Mouse (Mus musculus): ENCODE measurements at regions not wholly inside any gene's neighbourhood (a gene's known extent, or its start where the extent isn't known, plus 50 kb on each side); places are given as distances from the start of the nearest gene placed in this dataset.

DNA sequence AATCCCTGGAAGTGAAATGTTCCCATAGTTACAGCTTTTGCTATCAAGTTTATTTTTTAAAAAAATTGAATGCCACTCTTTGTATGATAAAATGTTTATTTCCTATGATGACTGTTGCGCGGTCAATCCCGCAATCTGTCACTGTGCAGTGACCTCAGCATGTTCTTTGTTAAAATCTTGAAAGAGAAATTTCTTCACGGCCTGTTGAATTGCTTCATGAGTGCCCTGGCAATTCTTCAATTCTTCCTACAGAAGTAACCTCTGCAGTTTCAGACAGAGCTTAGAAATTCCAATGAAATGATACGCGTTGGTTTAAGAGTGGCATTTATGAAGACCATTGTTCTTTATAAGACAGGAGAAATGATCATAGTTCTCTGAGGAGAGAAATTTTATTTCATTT is 1567.4 kb upstream of the Sel1l start:
- TF ChIP-seq POLR2A (IDR thresholded peaks at IDR 0.05; ENCODE audit: low read depth, low read length), result no peak
- TF ChIP-seq CTCF (IDR thresholded peaks at IDR 0.05; ENCODE audit: borderline replicate concordance, insufficient read depth, low read length), result no peak

All from embryonic fibroblast, embryonic 13.5 days (primary cell).